Mouse (Mus musculus): ENCODE data around the gene Matn4.
"Not testable (repeated sequence)": the region's sequence is repeated elsewhere in the genome, so short reads cannot be mapped to it uniquely, and the experiment has no call there.

GRCm38 (mm10) chr2:164343732-164344131 lies 61.2 kb downstream of the Matn4 start:
- TF ChIP-seq EP300, POLR2A (IDR thresholded peaks at IDR 0.05; ENCODE audit: insufficient read depth, low read depth, low read length): not testable (repeated sequence)
- peak; percentile 56 for TF ChIP-seq CTCF (IDR thresholded peaks at IDR 0.05)

All from heart, adult 2 months (tissue).